Mouse (Mus musculus): ENCODE data around the gene Chil4.
"Not testable (repeated sequence)": the region's sequence is repeated elsewhere in the genome, so short reads cannot be mapped to it uniquely, and the experiment has no call there.

- TF ChIP-seq CTCF, EP300 (IDR thresholded peaks at IDR 0.05; ENCODE audit: low read depth): not testable (repeated sequence)
Observed at GRCm38 (mm10) chr3:106198030-106198429, 21.3 kb downstream of the Chil4 start.
